Mouse (Mus musculus): ENCODE data around the gene Vapb. TPM values are rescaled to one million over a fixed set of nuclear protein-coding genes. Genes with fewer than 3 reads are reported as not detected.

Gene Vapb
- total and polyA plus RNA-seq, 2 experiments from 2014 or later, result 15.8 to 34.1 TPM

DNA sequence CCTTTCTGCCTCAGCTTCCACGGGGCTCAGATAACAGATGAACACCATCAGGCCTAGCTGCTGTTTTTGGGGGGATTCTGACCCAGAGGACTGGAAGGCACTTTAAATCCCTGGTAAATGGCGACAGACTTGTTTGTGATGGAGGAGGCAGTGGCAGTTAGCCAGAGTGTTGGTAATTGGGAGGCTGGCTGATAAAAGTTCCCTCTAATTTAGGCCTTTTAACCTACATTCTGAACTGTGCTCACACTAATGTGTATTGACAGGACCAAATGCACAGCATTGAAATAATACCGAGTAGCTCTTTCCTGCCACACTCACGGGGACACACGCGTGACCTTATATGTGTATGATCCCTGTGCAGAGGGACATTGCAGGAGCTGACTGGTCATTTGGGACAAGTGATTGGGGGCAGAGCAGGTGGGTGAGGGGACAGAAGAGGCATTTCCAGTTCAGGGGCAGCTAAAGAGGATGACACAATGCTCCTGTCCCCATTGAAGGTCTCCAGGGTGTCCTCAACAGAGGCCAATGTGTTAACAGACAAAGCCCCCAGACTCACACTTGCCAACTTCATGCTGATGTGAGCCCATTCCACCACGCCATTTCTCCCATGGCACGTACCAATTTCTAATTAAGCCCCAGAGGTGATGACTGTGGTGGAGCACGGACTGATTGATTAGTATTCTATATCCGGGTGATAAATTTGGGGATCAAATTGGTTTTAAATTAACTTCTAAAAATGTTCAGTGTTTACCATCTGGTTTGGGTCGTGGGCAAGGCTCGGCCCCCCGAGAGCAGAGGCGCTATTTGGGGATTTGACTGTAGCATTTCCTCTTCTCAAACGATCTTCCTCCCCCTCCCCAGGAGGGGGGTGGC lies 58.7 kb downstream of the Vapb start:
- ATAC-seq (no peak), DNase-seq (ENCODE audit: low spot score) (no peak)
- Histone ChIP-seq H3K36me3 (ENCODE audit: insufficient read depth, low read length) (no peaks in the 10 kb centered on the region), H3K4me1 (ENCODE audit: insufficient read depth, low read length) (peaks cover 14% of the 10 kb centered on the region; the same call in 1 of the 2 replicates), H3K4me3 (ENCODE audit: low read length) (no peak overlapping the region), H3K4me2 (ENCODE audit: low read depth, low read length) (no peak overlapping the region), H3K27ac (no peak overlapping the region), H3K9me3 (ENCODE audit: low read length) (no peaks in the 10 kb centered on the region), H3K27me3 (ENCODE audit: insufficient read depth, low read length) (no peaks in the 10 kb centered on the region), H3K9ac (replicated peaks; ENCODE audit: low read length) (no peak overlapping the region)
- no peak for TF ChIP-seq CTCF (IDR thresholded peaks at IDR 0.05; ENCODE audit: low read depth)
- 65% methylated on average over 15 of the region's 15 CpGs for WGBS

DNA sequence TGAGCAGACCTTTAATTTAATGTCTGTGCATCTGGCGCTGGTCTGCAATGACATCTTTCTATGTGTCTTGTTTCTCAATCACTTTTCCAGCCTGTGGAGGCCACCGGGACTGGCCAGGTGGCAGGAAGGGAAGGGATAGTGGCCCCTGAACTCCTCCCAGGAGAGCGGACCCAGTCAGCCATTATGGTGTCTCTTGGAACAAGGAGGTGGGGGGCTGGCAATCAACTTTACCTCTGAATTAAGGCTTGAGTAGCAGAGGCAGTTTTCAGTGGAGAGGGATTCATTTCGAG lies 59.3 kb downstream of the Vapb start:
- 81% methylated on average over 4 of the region's 4 CpGs for WGBS

DNA sequence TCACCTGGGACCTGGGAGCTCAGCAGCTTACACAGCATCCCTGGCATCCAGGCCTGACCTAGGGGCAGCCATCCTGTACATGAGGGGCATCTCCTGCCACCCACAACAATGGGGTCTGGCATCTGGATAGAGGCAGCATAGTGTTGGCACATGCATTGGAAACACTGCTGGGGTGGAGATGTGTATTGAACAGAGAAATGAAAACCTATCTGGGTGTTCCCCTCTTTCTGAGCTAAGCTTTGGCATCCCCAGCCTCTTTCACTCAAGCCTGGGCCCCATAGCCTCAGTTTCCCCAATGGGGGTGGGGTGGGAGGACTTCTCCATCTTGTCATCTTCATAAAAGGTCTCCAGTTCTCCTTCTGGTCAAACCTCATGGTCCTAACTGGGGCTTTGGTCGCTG lies 62.2 kb downstream of the Vapb start:
- H3K4me1 ChIP-seq (ENCODE audit: insufficient read depth, low read length), result no peaks in the 10 kb centered on the region
- ATAC-seq, result no peak
- no peak overlapping the region for H3K9ac ChIP-seq (replicated peaks; ENCODE audit: low read length)
- no peaks in the 10 kb centered on the region for H3K36me3 ChIP-seq (ENCODE audit: insufficient read depth, low read length)
- no peak overlapping the region for H3K27ac ChIP-seq
- H3K4me3 ChIP-seq (ENCODE audit: low read length), result no peak overlapping the region
- no peaks in the 10 kb centered on the region for H3K27me3 ChIP-seq (ENCODE audit: insufficient read depth, low read length)
- H3K9me3 ChIP-seq (ENCODE audit: low read length), result no peaks in the 10 kb centered on the region
- WGBS, result 92% methylated on average over 1 of the region's 1 CpGs
- TF ChIP-seq CTCF (IDR thresholded peaks at IDR 0.05; ENCODE audit: low read depth), result no peak
- no peak for DNase-seq (ENCODE audit: low spot score)
- no peak overlapping the region for H3K4me2 ChIP-seq (ENCODE audit: low read depth, low read length)

More for the DNA sequence above, 59.3 kb downstream of the Vapb start:
- H3K27me3 ChIP-seq (ENCODE audit: insufficient read depth, low read length), result no peaks in the 10 kb centered on the region
- DNase-seq (ENCODE audit: low spot score) (no peak), ATAC-seq (no peak)
- H3K4me1 ChIP-seq (ENCODE audit: insufficient read depth, low read length), result peaks cover 10% of the 10 kb centered on the region; the same call in 1 of the 2 replicates
- H3K4me3 ChIP-seq (ENCODE audit: low read length), result no peak overlapping the region
- no peak for TF ChIP-seq CTCF (IDR thresholded peaks at IDR 0.05; ENCODE audit: low read depth)
- no peaks in the 10 kb centered on the region for H3K9me3 ChIP-seq (ENCODE audit: low read length)
- no peak overlapping the region for H3K9ac ChIP-seq (replicated peaks; ENCODE audit: low read length)
- no peak overlapping the region for H3K4me2 ChIP-seq (ENCODE audit: low read depth, low read length)
- H3K27ac ChIP-seq, result no peak overlapping the region
- H3K36me3 ChIP-seq (ENCODE audit: insufficient read depth, low read length), result no peaks in the 10 kb centered on the region

DNA sequence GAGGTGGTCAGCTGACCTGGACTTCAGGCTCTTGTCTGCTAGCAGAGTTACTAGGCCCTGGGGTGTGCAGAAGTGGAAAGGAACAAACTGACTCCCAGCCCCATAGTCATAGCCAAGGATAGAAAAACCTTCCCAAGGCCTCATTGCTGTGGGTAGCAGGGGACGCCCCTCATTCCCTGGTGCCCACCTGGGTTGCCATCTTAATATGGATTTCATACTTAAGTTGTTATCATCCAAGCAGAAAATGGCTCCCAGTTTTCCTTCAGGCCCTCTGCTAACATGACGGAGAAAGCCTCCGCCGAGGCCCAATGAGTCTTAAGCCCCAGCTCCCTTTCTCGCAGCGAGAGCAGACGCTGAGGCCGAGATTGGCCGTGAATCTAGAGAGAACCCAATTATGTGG lies 63.3 kb downstream of the Vapb start:
- Histone ChIP-seq H3K9me3 (ENCODE audit: low read length) (no peaks in the 10 kb centered on the region), H3K27ac (no peak overlapping the region), H3K4me2 (ENCODE audit: low read depth, low read length) (no peak overlapping the region), H3K27me3 (ENCODE audit: insufficient read depth, low read length) (no peaks in the 10 kb centered on the region), H3K4me1 (ENCODE audit: insufficient read depth, low read length) (no peaks in the 10 kb centered on the region), H3K9ac (replicated peaks; ENCODE audit: low read length) (no peak overlapping the region), H3K4me3 (ENCODE audit: low read length) (no peak overlapping the region), H3K36me3 (ENCODE audit: insufficient read depth, low read length) (no peaks in the 10 kb centered on the region)
- ATAC-seq (no peak), DNase-seq (ENCODE audit: low spot score) (no peak)
- TF ChIP-seq CTCF (IDR thresholded peaks at IDR 0.05; ENCODE audit: low read depth), result no peak
- 84% methylated on average over 9 of the region's 9 CpGs for WGBS

DNA sequence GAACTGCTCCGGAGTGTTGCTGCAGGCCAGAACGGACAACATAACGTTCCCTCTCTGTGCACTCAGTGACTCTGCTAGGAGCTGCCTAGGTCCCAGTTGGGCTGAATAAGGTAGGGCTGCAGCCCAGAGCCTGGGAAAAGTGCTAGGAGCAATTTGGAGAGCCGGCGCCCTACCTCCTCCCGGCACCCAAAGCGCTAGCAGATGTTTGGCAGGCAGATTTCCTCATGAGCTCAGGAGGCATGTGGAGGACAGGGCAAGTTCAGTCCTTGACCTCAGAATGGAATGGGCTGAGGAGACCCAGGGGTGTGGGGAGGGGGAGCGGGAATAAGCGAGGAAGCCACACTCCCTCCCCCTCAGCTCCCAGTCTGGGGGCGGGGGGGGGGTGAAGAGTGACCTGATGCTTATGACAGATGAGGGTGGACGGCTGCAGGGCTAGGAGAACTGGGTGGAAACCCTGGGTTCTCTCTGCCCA lies 64.1 kb downstream of the Vapb start:
- no peak overlapping the region for H3K9ac ChIP-seq (replicated peaks; ENCODE audit: low read length)
- TF ChIP-seq CTCF (IDR thresholded peaks at IDR 0.05; ENCODE audit: low read depth), result no peak

DNA sequence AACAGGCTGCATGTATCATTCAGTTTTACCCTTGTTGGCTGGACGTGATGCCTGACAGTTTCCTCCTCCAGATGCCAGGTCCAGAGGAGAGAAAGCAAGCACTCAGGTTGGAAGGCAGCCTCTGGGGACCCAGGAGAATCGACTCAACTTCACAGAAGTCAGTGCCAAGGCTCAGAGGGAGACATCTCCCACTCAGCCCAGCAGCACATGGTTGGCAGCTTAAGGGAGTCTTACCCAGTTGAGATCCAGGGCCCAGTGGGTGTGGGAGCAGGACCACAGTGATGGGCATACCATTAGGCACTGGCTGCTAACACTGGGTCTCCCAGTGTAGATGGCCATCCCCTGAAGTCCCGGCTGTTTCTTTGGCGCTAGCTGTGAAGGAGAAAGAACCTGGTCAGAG lies 64.9 kb downstream of the Vapb start:
- WGBS, result 72% methylated on average over 4 of the region's 4 CpGs
- H3K27ac ChIP-seq, result no peak overlapping the region
- no peaks in the 10 kb centered on the region for H3K9me3 ChIP-seq (ENCODE audit: low read length)
- no peaks in the 10 kb centered on the region for H3K4me1 ChIP-seq (ENCODE audit: insufficient read depth, low read length)
- H3K4me2 ChIP-seq (ENCODE audit: low read depth, low read length), result no peak overlapping the region
- H3K9ac ChIP-seq (replicated peaks; ENCODE audit: low read length), result no peak overlapping the region
- ATAC-seq, result no peak
- no peaks in the 10 kb centered on the region for H3K27me3 ChIP-seq (ENCODE audit: insufficient read depth, low read length)
- no peak for TF ChIP-seq CTCF (IDR thresholded peaks at IDR 0.05; ENCODE audit: low read depth)
- DNase-seq (ENCODE audit: low spot score), result no peak
- no peaks in the 10 kb centered on the region for H3K36me3 ChIP-seq (ENCODE audit: insufficient read depth, low read length)
- H3K4me3 ChIP-seq (ENCODE audit: low read length), result no peak overlapping the region

More for the DNA sequence above, 64.1 kb downstream of the Vapb start:
- Histone ChIP-seq H3K27me3 (ENCODE audit: insufficient read depth, low read length) (no peaks in the 10 kb centered on the region), H3K4me3 (ENCODE audit: low read length) (no peak overlapping the region), H3K4me2 (ENCODE audit: low read depth, low read length) (no peak overlapping the region), H3K4me1 (ENCODE audit: insufficient read depth, low read length) (no peaks in the 10 kb centered on the region), H3K36me3 (ENCODE audit: insufficient read depth, low read length) (no peaks in the 10 kb centered on the region), H3K27ac (no peak overlapping the region), H3K9me3 (ENCODE audit: low read length) (no peaks in the 10 kb centered on the region)
- 70% methylated on average over 9 of the region's 11 CpGs for WGBS
- no peak for ATAC-seq
- DNase-seq (ENCODE audit: low spot score), result no peak

DNA sequence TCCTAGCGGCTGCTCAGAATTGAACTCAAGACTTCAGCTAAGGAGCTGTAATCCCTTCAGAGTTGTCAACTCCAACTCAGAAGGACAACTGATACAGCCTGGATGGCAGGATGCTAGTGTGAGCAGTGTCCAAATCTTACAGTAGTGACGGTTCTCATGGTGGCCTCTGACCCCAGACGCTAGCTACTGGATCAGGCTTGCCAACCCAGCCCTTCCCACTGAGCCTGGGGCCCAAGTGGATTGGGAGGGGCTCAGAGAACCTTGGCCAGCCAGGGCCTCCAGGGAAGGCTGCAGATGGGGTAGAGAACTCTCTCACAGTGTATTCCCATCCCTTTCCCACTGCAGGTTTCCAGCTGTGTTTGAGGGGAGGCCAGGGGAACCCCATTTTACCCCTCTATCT lies 65.6 kb downstream of the Vapb start:
- Histone ChIP-seq H3K36me3 (ENCODE audit: insufficient read depth, low read length) (no peaks in the 10 kb centered on the region), H3K4me3 (ENCODE audit: low read length) (no peak overlapping the region), H3K27me3 (ENCODE audit: insufficient read depth, low read length) (no peaks in the 10 kb centered on the region), H3K27ac (no peak overlapping the region), H3K4me1 (ENCODE audit: insufficient read depth, low read length) (no peaks in the 10 kb centered on the region), H3K9ac (replicated peaks; ENCODE audit: low read length) (no peak overlapping the region), H3K4me2 (ENCODE audit: low read depth, low read length) (no peak overlapping the region), H3K9me3 (ENCODE audit: low read length) (no peaks in the 10 kb centered on the region)
- DNase-seq (ENCODE audit: low spot score), result no peak
- 75% methylated on average over 3 of the region's 3 CpGs for WGBS
- TF ChIP-seq CTCF (IDR thresholded peaks at IDR 0.05; ENCODE audit: low read depth), result no peak
- ATAC-seq, result no peak
